Mouse (Mus musculus): ENCODE data around the gene Sord. TPM values are rescaled to one million over a fixed set of nuclear protein-coding genes. Genes with fewer than 3 reads are reported as not detected.

The Sord gene
- polyA plus RNA-seq, 1 experiment from 2014 or later = 49.7 TPM

DNA sequence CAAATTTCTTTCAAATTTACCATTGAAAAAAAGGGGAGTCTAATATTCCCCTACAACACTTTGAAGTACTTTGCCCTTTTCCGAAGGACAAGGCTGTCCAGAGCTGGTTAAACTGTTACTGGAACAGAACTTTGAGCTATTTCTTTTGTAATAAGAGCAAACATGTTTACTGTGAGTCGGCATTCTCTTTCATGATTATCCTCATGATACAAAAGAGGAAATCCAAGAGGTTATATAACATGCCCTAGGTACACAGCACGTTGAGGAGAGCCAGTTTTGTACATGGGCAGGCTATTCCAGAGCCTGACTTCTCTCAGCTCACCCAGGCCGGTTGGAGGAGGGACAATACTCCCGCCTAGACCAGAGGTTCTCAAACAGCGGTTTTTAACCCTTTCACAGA is 7.4 kb downstream of the Sord start:
- TF ChIP-seq EP300 (optimal IDR thresholded peaks at IDR 0.05) (no peak), CTCF (IDR thresholded peaks at IDR 0.05; ENCODE audit: low read depth) (no peak)
- no peaks in the 10 kb centered on the region for H3K36me3 ChIP-seq (ENCODE audit: control insufficient read depth, insufficient read depth, low read length)
- ATAC-seq (ENCODE audit: low FRiP score, low TSS enrichment) (peak; percentile 75), DNase-seq (ENCODE audit: low spot score) (peak; percentile 42)
- H3K9ac ChIP-seq (ENCODE audit: low read length) = no peak overlapping the region
- H3K4me1 ChIP-seq (replicated peaks; ENCODE audit: control insufficient read depth, insufficient read depth) = no peaks in the 10 kb centered on the region
- no peaks in the 10 kb centered on the region for H3K27me3 ChIP-seq (ENCODE audit: control insufficient read depth, insufficient read depth, low read length)
- no peak overlapping the region for H3K4me2 ChIP-seq (replicated peaks; ENCODE audit: low read depth)
- no peak overlapping the region for H3K4me3 ChIP-seq (ENCODE audit: low read depth, low read length)
- 41% methylated on average over 6 of the region's 6 CpGs for WGBS
- H3K9me3 ChIP-seq (ENCODE audit: control insufficient read depth, low read length) = no peaks in the 10 kb centered on the region
- H3K27ac ChIP-seq (replicated peaks) = no peak overlapping the region

DNA sequence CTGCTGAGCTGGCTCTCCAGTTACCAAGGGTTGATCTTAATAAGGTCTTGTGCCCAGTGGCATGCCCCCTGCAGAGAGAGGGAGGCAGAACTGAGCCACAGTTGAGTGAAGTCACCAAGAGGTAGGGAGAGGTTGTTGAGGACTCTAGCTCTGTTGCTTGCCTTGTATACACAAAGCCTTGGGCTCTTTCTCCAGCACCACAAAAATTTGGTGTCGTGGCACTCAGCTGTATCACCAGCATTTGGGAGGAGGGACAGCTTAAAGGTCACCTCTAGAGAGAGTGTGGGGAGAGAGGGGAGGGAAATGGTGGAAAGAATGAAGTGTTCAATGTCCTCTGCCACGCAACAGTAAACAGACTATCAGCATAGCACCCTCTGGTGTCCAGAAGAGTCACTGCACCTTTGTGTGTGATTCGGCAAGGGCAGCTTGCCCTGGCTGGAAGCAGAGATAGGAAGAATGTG is 9.2 kb downstream of the Sord start:
- no peaks in the 10 kb centered on the region for H3K4me1 ChIP-seq (replicated peaks; ENCODE audit: control insufficient read depth, insufficient read depth)
- H3K9me3 ChIP-seq (ENCODE audit: control insufficient read depth, low read length) = no peaks in the 10 kb centered on the region
- no peak overlapping the region for H3K9ac ChIP-seq (ENCODE audit: low read length)
- H3K36me3 ChIP-seq (ENCODE audit: control insufficient read depth, insufficient read depth, low read length) = no peaks in the 10 kb centered on the region
- no peak overlapping the region for H3K4me2 ChIP-seq (replicated peaks; ENCODE audit: low read depth)
- DNase-seq (ENCODE audit: low spot score) (peak; percentile 67), ATAC-seq (ENCODE audit: low FRiP score, low TSS enrichment) (peak; percentile 46)
- no peaks in the 10 kb centered on the region for H3K27me3 ChIP-seq (ENCODE audit: control insufficient read depth, insufficient read depth, low read length)
- TF ChIP-seq CTCF (IDR thresholded peaks at IDR 0.05; ENCODE audit: low read depth) (peak; percentile 94), EP300 (optimal IDR thresholded peaks at IDR 0.05) (no peak)
- no peak overlapping the region for H3K4me3 ChIP-seq (ENCODE audit: low read depth, low read length)
- no peak overlapping the region for H3K27ac ChIP-seq (replicated peaks)
- WGBS = 2% methylated on average over 3 of the region's 3 CpGs

DNA sequence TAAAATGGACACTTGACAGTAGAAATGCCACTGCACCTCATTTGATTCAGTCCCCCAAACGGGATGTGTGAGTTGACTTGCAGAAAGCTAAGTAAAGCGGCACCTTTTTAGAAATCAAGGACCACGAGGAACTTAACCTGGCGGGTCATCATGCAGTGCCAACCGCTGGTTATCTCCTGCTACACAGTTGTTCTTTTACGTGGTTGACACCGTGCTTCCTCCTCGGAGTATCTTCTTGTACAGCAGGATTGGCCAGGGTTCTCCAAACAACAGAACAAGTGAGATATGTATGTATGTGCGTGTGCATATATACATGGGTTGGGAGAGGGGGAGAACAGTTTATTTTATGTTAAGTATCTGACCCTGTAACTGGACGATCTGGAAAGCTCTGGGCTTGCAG is 13.2 kb downstream of the Sord start:
- Histone ChIP-seq H3K27ac (replicated peaks) (no peak overlapping the region), H3K4me3 (ENCODE audit: low read depth, low read length) (no peak overlapping the region), H3K9ac (ENCODE audit: low read length) (no peak overlapping the region), H3K27me3 (ENCODE audit: control insufficient read depth, insufficient read depth, low read length) (no peaks in the 10 kb centered on the region), H3K4me1 (replicated peaks; ENCODE audit: control insufficient read depth, insufficient read depth) (no peaks in the 10 kb centered on the region), H3K9me3 (ENCODE audit: control insufficient read depth, low read length) (no peaks in the 10 kb centered on the region), H3K4me2 (replicated peaks; ENCODE audit: low read depth) (no peak overlapping the region), H3K36me3 (ENCODE audit: control insufficient read depth, insufficient read depth, low read length) (no peaks in the 10 kb centered on the region)
- 81% methylated on average over 10 of the region's 10 CpGs for WGBS
- no peak for DNase-seq (ENCODE audit: low spot score)
- ATAC-seq (ENCODE audit: low FRiP score, low TSS enrichment) = no peak
- TF ChIP-seq EP300 (optimal IDR thresholded peaks at IDR 0.05) = no peak
- no peak for TF ChIP-seq CTCF (IDR thresholded peaks at IDR 0.05; ENCODE audit: low read depth)

DNA sequence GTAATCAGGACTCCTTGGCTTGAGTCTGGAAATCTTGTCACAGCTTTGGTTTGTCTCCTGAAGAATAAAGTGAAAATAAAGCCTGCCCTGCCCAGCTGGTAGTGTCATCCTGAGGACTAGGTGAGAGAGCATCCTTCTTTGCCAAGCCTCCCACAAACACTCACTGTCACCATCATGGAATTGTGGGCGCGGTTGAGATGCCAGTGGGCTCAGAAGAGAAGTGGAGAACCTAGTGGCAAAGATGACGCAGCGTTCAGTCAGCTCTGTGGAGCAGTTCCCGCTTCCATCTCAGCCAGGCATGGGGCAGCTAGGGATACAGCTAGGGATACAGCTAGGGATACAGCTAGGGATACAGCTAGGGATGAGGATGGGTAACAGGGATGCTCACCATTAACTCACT is 21.4 kb downstream of the Sord start:
- ATAC-seq (ENCODE audit: low FRiP score, low TSS enrichment) = no peak
- no peak for DNase-seq (ENCODE audit: low spot score)
- Histone ChIP-seq H3K4me1 (replicated peaks; ENCODE audit: control insufficient read depth, insufficient read depth) (no peaks in the 10 kb centered on the region), H3K4me2 (replicated peaks; ENCODE audit: low read depth) (no peak overlapping the region), H3K27ac (replicated peaks) (no peak overlapping the region), H3K9me3 (ENCODE audit: control insufficient read depth, low read length) (no peaks in the 10 kb centered on the region), H3K4me3 (ENCODE audit: low read depth, low read length) (no peak overlapping the region), H3K9ac (ENCODE audit: low read length) (no peak overlapping the region), H3K27me3 (ENCODE audit: control insufficient read depth, insufficient read depth, low read length) (no peaks in the 10 kb centered on the region), H3K36me3 (ENCODE audit: control insufficient read depth, insufficient read depth, low read length) (no peaks in the 10 kb centered on the region)
- TF ChIP-seq EP300 (optimal IDR thresholded peaks at IDR 0.05) = no peak
- TF ChIP-seq CTCF (IDR thresholded peaks at IDR 0.05; ENCODE audit: low read depth) = no peak
- WGBS = 89% methylated on average over 5 of the region's 5 CpGs

DNA sequence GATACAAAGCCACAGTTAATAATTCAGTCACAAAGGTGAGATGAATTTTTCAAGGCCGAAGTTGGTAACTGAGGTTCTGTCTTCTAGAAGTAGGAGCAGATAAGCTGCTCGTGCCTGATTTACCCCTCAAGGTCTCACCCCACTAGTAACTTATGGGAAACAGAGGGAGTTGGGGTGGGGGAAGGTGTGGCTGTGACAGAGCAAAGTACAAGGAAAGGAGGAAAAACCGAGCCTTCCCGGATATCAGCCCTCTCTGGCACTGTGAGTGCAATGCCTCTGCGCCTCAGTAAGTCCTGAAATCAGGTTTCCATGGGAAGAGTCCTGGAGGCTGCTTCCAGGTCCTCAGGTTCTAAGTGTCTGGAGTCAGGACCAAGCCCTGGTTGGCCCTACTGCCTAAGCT is 26.2 kb downstream of the Sord start:
- TF ChIP-seq EP300 (optimal IDR thresholded peaks at IDR 0.05) (no peak), CTCF (IDR thresholded peaks at IDR 0.05; ENCODE audit: low read depth) (no peak)
- DNase-seq (ENCODE audit: low spot score) (peak; percentile 42), ATAC-seq (ENCODE audit: low FRiP score, low TSS enrichment) (peak; percentile 50; the same call in 1 of the 2 replicates)
- no peak overlapping the region for H3K9ac ChIP-seq (ENCODE audit: low read length)
- H3K4me1 ChIP-seq (replicated peaks; ENCODE audit: control insufficient read depth, insufficient read depth) = no peaks in the 10 kb centered on the region
- peak overlapping the region; percentile 35; the same call in 1 of the 2 replicates for H3K27ac ChIP-seq (replicated peaks)
- no peak overlapping the region for H3K4me3 ChIP-seq (ENCODE audit: low read depth, low read length)
- H3K9me3 ChIP-seq (ENCODE audit: control insufficient read depth, low read length) = no peaks in the 10 kb centered on the region
- H3K27me3 ChIP-seq (ENCODE audit: control insufficient read depth, insufficient read depth, low read length) = no peaks in the 10 kb centered on the region
- no peaks in the 10 kb centered on the region for H3K36me3 ChIP-seq (ENCODE audit: control insufficient read depth, insufficient read depth, low read length)
- 63% methylated on average over 5 of the region's 5 CpGs for WGBS
- no peak overlapping the region for H3K4me2 ChIP-seq (replicated peaks; ENCODE audit: low read depth)

DNA sequence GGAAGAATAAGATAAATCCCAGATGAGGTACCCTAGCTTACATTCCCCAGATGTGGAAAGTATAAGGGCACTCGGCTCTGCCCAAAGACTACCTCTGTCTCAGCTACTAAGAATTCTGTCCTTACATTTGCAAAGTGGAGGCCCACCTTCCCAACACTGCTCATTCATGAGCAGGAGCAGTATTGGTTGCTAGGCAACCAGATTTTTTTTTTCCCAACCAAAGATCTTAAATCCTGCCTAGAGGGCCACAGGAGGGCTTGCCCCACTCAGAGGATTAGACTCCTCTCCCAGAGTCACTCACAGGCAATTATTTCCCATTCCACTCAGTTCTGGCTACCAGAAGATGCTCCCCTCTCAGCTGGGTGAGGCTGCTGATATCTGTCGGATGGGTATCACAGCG is 30.1 kb downstream of the Sord start:
- H3K4me3 ChIP-seq (ENCODE audit: low read depth, low read length) = no peak overlapping the region
- no peaks in the 10 kb centered on the region for H3K27me3 ChIP-seq (ENCODE audit: control insufficient read depth, insufficient read depth, low read length)
- H3K27ac ChIP-seq (replicated peaks) = no peak overlapping the region
- no peak overlapping the region for H3K9ac ChIP-seq (ENCODE audit: low read length)
- WGBS = 77% methylated on average over 3 of the region's 3 CpGs
- ATAC-seq (ENCODE audit: low FRiP score, low TSS enrichment) (no peak), DNase-seq (ENCODE audit: low spot score) (no peak)
- no peaks in the 10 kb centered on the region for H3K9me3 ChIP-seq (ENCODE audit: control insufficient read depth, low read length)
- TF ChIP-seq EP300 (optimal IDR thresholded peaks at IDR 0.05) (no peak), CTCF (IDR thresholded peaks at IDR 0.05; ENCODE audit: low read depth) (no peak)
- no peaks in the 10 kb centered on the region for H3K36me3 ChIP-seq (ENCODE audit: control insufficient read depth, insufficient read depth, low read length)
- no peaks in the 10 kb centered on the region for H3K4me1 ChIP-seq (replicated peaks; ENCODE audit: control insufficient read depth, insufficient read depth)
- H3K4me2 ChIP-seq (replicated peaks; ENCODE audit: low read depth) = no peak overlapping the region

All from stomach, postnatal 0 days (tissue).